Mouse (Mus musculus): ENCODE measurements around the gene Eef2kmt. TPM values are rescaled to one million over a fixed set of nuclear protein-coding genes. Genes with fewer than 3 reads are reported as not detected.
"Not testable (repeated sequence)": the region's sequence is repeated elsewhere in the genome, so short reads cannot be mapped to it uniquely, and the experiment has no call there.

Gene Eef2kmt
- polyA plus RNA-seq, 1 experiment from 2014 or later = 19.5 TPM

- Histone ChIP-seq H3K27ac (ENCODE audit: poor library complexity, severe bottlenecking) (peak overlapping the region; percentile 75), H3K27me3 (replicated peaks) (no peaks in the 10 kb centered on the region), H3K4me3 (peak overlapping the region; percentile 67), H3K36me3 (peaks cover 26% of the 10 kb centered on the region), H3K9ac (peak overlapping the region; percentile 77), H3K9me3 (replicated peaks) (no peaks in the 10 kb centered on the region), H3K4me2 (peak overlapping the region; percentile 77), H3K4me1 (replicated peaks) (peaks cover 12% of the 10 kb centered on the region)
- ATAC-seq (ENCODE audit: insufficient number of reproducible peaks, low FRiP score) = peak; percentile 65
- WGBS = 6% methylated on average over 15 of the region's 15 CpGs
These were observed 1.3 kb downstream of the Eef2kmt start for GRCm38 (mm10) chr16:5254346-5255025.

GRCm38 (mm10) chr16:5252260-5252659 is 3.5 kb downstream of the Eef2kmt start:
- H3K36me3 ChIP-seq = peaks cover 49% of the 10 kb centered on the region
- H3K27ac ChIP-seq (ENCODE audit: poor library complexity, severe bottlenecking) = no peak overlapping the region
- no peaks in the 10 kb centered on the region for H3K9me3 ChIP-seq (replicated peaks)
- peaks cover 12% of the 10 kb centered on the region for H3K4me1 ChIP-seq (replicated peaks)
- no peak overlapping the region for H3K4me3 ChIP-seq
- H3K27me3 ChIP-seq (replicated peaks) = no peaks in the 10 kb centered on the region
- no peak for ATAC-seq (ENCODE audit: insufficient number of reproducible peaks, low FRiP score)
- H3K4me2 ChIP-seq = no peak overlapping the region
- WGBS = 88% methylated on average over 2 of the region's 2 CpGs
- H3K9ac ChIP-seq = no peak overlapping the region

- H3K4me1 ChIP-seq (replicated peaks) = peaks cover 12% of the 10 kb centered on the region
- no peak for ATAC-seq (ENCODE audit: insufficient number of reproducible peaks, low FRiP score)
- no peaks in the 10 kb centered on the region for H3K27me3 ChIP-seq (replicated peaks)
- H3K4me2 ChIP-seq = no peak overlapping the region
- H3K27ac ChIP-seq (ENCODE audit: poor library complexity, severe bottlenecking) = no peak overlapping the region
- WGBS = 80% methylated on average over 3 of the region's 3 CpGs
- peaks cover 59% of the 10 kb centered on the region for H3K36me3 ChIP-seq
- H3K4me3 ChIP-seq = no peak overlapping the region
- no peaks in the 10 kb centered on the region for H3K9me3 ChIP-seq (replicated peaks)
- H3K9ac ChIP-seq = no peak overlapping the region
These were observed 4.9 kb downstream of the Eef2kmt start for GRCm38 (mm10) chr16:5250891-5251290.

GRCm38 (mm10) chr16:5244411-5244810 is 11.4 kb downstream of the Eef2kmt start:
- Histone ChIP-seq H3K9ac (no peak overlapping the region), H3K9me3 (replicated peaks) (no peaks in the 10 kb centered on the region), H3K4me2 (no peak overlapping the region), H3K36me3 (peaks cover 91% of the 10 kb centered on the region), H3K4me1 (replicated peaks) (no peaks in the 10 kb centered on the region), H3K4me3 (no peak overlapping the region), H3K27ac (ENCODE audit: poor library complexity, severe bottlenecking) (no peak overlapping the region), H3K27me3 (replicated peaks) (no peaks in the 10 kb centered on the region)
- 38% methylated on average over 7 of the region's 7 CpGs for WGBS
- peak; percentile 63; the same call in 1 of the 2 replicates for ATAC-seq (ENCODE audit: insufficient number of reproducible peaks, low FRiP score)

- ATAC-seq (ENCODE audit: insufficient number of reproducible peaks, low FRiP score) = no peak
- 82% methylated on average over 6 of the region's 6 CpGs for WGBS
- no peaks in the 10 kb centered on the region for H3K27me3 ChIP-seq (replicated peaks)
- no peak overlapping the region for H3K9ac ChIP-seq
- H3K4me2 ChIP-seq = no peak overlapping the region
- H3K27ac ChIP-seq (ENCODE audit: poor library complexity, severe bottlenecking) = no peak overlapping the region
- no peak overlapping the region for H3K4me3 ChIP-seq
- no peaks in the 10 kb centered on the region for H3K9me3 ChIP-seq (replicated peaks)
- H3K36me3 ChIP-seq = peaks cover 84% of the 10 kb centered on the region
- no peaks in the 10 kb centered on the region for H3K4me1 ChIP-seq (replicated peaks)
These were observed 12.9 kb downstream of the Eef2kmt start for GRCm38 (mm10) chr16:5242882-5243281.

GRCm38 (mm10) chr16:5242355-5242754 is 13.4 kb downstream of the Eef2kmt start:
- H3K27me3 ChIP-seq (replicated peaks) = no peaks in the 10 kb centered on the region
- H3K36me3 ChIP-seq = peaks cover 79% of the 10 kb centered on the region
- no peak overlapping the region for H3K9ac ChIP-seq
- ATAC-seq (ENCODE audit: insufficient number of reproducible peaks, low FRiP score) = no peak
- H3K4me2 ChIP-seq = no peak overlapping the region
- H3K9me3 ChIP-seq (replicated peaks) = no peaks in the 10 kb centered on the region
- H3K27ac ChIP-seq (ENCODE audit: poor library complexity, severe bottlenecking) = no peak overlapping the region
- H3K4me3 ChIP-seq = no peak overlapping the region
- 86% methylated on average over 4 of the region's 4 CpGs for WGBS
- no peaks in the 10 kb centered on the region for H3K4me1 ChIP-seq (replicated peaks)

- H3K27me3 ChIP-seq (replicated peaks) = no peaks in the 10 kb centered on the region
- H3K9ac ChIP-seq = peak within 1 kb of the TSS; percentile 87
- H3K4me3 ChIP-seq = peak within 1 kb of the TSS; percentile 99
- H3K36me3 ChIP-seq = peaks cover 10% of the 10 kb centered on the region
- peak within 1 kb of the TSS; percentile 56; the same call in 1 of the 2 replicates for H3K27ac ChIP-seq (ENCODE audit: poor library complexity, severe bottlenecking)
- H3K4me1 ChIP-seq (replicated peaks) = peaks cover 12% of the 10 kb centered on the region
- H3K4me2 ChIP-seq = peak within 1 kb of the TSS; percentile 92
- H3K9me3 ChIP-seq (replicated peaks) = peaks cover 6% of the 10 kb centered on the region; the same call in 1 of the 2 replicates
- ATAC-seq (ENCODE audit: insufficient number of reproducible peaks, low FRiP score) = peak; percentile 96
- 1% methylated on average over 46 of the region's 47 CpGs for WGBS
These were observed 22.1 kb downstream of the Eef2kmt start, which contains the start of gene Alg1 for GRCm38 (mm10) chr16:5233418-5234313. Gene Alg1 (plus strand): TSS chr16:5233621.

GRCm38 (mm10) chr16:5232982-5233381 is 22.8 kb downstream of the Eef2kmt start:
- Histone ChIP-seq H3K27me3 (replicated peaks) (no peaks in the 10 kb centered on the region), H3K36me3 (0 out of 2 replicates have a peak, but pooled peaks cover 8% of the 10 kb centered on the region), H3K9ac (no peak overlapping the region), H3K4me2 (peak overlapping the region; percentile 92), H3K4me3 (peak overlapping the region; percentile 99), H3K9me3 (replicated peaks) (peaks cover 6% of the 10 kb centered on the region; the same call in 1 of the 2 replicates), H3K4me1 (replicated peaks) (peaks cover 12% of the 10 kb centered on the region), H3K27ac (ENCODE audit: poor library complexity, severe bottlenecking) (no peak overlapping the region)
- ATAC-seq (ENCODE audit: insufficient number of reproducible peaks, low FRiP score) = no peak
- 76% methylated on average over 4 of the region's 4 CpGs for WGBS

- not testable (repeated sequence) for ATAC-seq (ENCODE audit: insufficient number of reproducible peaks, low FRiP score); H3K4me2 ChIP-seq; H3K4me1 ChIP-seq (replicated peaks); H3K4me3 ChIP-seq; H3K9ac ChIP-seq; H3K36me3 ChIP-seq; H3K27me3 ChIP-seq (replicated peaks); H3K27ac ChIP-seq (ENCODE audit: poor library complexity, severe bottlenecking); H3K9me3 ChIP-seq (replicated peaks)
- 76% methylated on average over 3 of the region's 3 CpGs for WGBS
These were observed 27.7 kb downstream of the Eef2kmt start for GRCm38 (mm10) chr16:5228103-5228502.

- WGBS = 72% methylated on average over 19 of the region's 19 CpGs
- H3K4me3 ChIP-seq = not testable (repeated sequence)
These were observed 28.3 kb downstream of the Eef2kmt start for GRCm38 (mm10) chr16:5227501-5227900.

GRCm38 (mm10) chr16:5226534-5226933 is 29.2 kb downstream of the Eef2kmt start:
- H3K9ac ChIP-seq; H3K9me3 ChIP-seq (replicated peaks); H3K27me3 ChIP-seq (replicated peaks); H3K4me2 ChIP-seq; H3K36me3 ChIP-seq; H3K27ac ChIP-seq (ENCODE audit: poor library complexity, severe bottlenecking); H3K4me3 ChIP-seq; ATAC-seq (ENCODE audit: insufficient number of reproducible peaks, low FRiP score); H3K4me1 ChIP-seq (replicated peaks): not testable (repeated sequence)
- WGBS = 0% methylated on average over 1 of the region's 1 CpGs

More at GRCm38 (mm10) chr16:5227501-5227900, 28.3 kb downstream of the Eef2kmt start:
- H3K27ac ChIP-seq (ENCODE audit: poor library complexity, severe bottlenecking); H3K9me3 ChIP-seq (replicated peaks); H3K36me3 ChIP-seq; H3K27me3 ChIP-seq (replicated peaks); H3K9ac ChIP-seq; H3K4me2 ChIP-seq; H3K4me1 ChIP-seq (replicated peaks); ATAC-seq (ENCODE audit: insufficient number of reproducible peaks, low FRiP score): not testable (repeated sequence)
